Mouse (Mus musculus) ovary, postnatal 36 days (tissue): ENCODE results near the gene Armh2.

Experiments
- DNase-seq: peaks from one replicate; pipeline ENCODE4 v3.0.0; 2022; ENCODE audit warnings: low spot score, mixed read lengths

Armh2 gene

DNA sequence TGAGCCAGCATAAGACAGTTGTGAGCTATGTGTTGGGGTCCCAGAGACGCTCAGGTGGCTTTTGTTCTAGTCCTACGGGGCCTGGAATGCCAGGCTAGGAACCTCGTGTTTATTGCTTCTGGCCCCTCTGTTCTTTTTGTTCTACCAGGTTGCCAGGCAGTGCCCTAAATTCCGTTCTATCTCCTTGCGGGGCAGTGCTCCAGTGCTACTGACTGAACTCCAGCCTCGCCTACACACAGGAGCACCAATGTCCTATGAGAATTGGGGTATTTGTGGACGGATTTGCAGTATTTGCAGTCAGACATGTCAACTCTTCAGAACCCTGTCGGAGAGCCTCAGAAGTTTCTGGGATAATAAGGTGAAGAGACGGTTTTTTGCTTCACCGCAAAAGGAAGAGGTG is at the start of gene Armh2:
Armh2 (plus strand) TSS at position 205 of the 400 bp plus-strand sequence.
- no peak for DNase-seq

GRCm38 (mm10) chr13:24693312-24693711 is 47.7 kb upstream of the Armh2 start:
- no peak for DNase-seq

GRCm38 (mm10) chr13:24698746-24699145 is 42.3 kb upstream of the Armh2 start:
- no peak for DNase-seq

DNA sequence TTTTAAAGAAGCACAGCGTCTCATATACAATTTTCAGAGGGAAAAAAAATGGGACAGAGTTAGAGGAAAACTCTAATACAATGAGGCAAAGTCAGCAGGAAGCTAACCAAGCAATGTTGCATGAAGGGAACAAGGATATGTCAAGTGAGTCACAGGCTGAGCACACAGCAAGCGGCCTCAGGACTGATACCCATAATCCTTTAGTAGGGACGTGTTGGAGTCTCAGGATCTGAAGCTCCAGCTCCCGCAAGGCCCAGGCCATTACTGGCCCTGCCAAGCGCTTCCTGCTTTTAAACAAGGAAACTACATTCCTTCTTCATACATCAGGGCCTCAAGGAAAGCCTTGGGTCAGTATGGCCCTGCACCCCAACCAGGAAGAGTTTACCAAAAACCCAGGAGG is 38.9 kb upstream of the Armh2 start:
- DNase-seq, result no peak

GRCm38 (mm10) chr13:24709656-24710396 is 31.2 kb upstream of the Armh2 start:
- DNase-seq, result no peak

GRCm38 (mm10) chr13:24710968-24711367 is 30.1 kb upstream of the Armh2 start:
- no peak for DNase-seq

DNA sequence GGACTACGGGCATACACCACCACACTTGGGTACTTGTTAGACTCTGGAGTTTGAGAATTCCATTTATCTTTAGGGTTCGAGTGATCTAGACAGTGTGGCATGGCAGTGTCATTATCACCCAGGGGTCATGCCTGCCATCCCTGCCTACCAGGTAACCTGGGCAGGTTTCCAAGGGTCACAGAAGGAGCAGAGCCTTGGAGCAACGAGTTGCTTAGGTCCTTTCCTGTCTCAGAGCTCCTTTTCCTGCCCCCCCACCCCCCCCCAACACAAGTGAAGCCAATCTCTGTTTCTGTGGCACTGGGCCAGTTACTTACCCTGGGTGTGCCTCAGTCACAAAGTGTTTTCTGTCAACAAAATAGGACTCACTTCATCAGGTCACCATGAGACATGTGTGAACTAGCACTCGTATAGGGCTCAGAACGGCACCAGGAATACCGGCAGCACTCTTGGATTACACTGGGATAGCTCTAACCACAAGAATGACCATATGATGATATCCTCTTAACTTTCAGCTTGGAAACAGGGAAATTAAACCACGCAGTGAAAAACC is 28.4 kb upstream of the Armh2 start:
- no peak for DNase-seq

DNA sequence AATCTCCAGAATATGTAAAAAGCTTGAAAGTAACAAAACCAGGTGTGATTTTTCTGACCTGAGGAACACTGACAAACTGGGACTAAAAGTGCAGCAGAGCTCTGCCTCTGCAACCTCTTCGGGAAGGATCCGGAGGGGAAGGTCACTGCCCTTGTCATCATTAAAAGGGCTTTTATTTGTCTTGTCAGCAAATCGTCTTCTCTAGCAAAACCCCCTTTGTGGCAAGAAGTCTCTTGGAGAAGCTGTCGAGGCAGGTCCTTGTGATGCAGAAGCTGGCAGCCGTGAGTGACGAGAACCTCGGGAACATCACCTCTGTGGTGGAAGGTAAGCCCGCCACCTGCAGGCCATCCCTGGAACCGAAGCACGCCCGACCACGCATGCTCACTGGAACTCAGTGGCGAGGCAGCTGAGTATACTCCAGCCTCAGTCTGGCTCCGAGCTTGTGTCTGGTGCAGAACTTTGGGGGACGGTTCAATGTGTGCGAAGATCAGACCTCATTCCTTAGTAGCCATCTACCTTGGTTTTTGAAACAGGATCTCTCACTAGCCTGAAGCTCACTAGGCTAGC is 27.5 kb upstream of the Armh2 start:
- DNase-seq, result peak; percentile 88

DNA sequence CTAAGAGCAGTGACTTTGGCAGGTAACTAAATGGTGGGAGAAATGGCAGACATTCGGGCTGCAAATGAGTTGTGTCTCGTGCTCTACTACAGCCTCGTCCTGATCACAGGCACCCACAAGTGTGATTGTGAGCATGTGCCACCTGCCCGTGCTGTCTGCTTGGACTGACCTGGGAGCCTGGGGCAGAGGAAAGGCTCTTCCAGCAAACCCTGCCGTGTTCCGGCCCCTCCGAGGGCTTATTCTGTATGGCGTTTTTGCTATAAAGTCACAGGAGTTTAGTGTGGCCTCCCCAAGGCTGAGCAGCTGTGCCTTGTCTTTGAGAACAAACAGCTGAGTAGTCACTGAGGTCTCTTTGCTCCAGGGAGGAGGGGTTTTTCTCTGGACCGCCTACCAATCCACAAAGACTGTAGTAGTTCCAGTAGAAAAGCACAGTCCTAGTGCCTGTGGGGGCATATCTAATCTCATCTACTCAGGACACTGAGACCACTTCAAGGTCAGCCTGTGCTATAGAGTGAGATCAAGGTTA is 26.6 kb upstream of the Armh2 start:
- no peak for DNase-seq

DNA sequence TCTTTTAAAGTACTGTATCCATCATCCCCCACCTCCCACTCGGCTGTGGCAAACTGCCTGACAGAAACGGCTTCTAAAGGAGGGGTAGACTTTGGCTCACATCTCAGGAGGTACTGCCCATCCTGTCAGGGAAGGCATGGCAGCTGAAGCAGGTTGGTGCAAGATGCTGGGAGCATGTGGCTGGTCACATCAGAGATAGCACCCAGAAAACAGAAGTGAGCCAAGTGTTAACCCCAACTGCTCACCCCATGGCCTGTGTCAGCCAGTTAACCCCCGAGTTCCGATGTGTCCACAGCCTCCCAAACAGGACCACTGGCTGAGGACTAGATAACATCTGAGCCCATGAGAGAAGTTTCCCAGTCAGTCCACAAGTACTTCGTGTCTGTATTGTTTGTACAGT is 25.4 kb upstream of the Armh2 start:
- DNase-seq, result no peak

DNA sequence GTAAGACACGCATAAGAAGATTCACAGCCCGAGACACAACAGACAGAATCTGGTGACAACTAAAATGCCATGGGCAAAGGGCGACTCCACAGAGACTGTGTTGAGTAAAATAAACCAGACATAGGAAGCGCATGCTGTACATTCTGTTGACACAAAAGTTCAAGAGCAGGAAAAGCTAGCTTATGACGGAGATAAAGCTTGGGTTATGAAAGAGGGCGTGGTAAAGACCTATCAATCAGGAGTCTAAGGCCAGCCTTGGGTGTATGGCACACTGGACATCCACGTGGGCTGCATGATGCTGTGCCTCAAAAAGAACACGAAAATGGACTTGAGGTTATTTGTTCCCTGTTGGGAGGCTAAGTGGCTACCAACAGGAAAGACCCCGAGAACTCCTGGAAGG is 24.6 kb upstream of the Armh2 start:
- DNase-seq, result no peak

- no peak for DNase-seq
Observed at GRCm38 (mm10) chr13:24717677-24718076, 23.4 kb upstream of the Armh2 start.

DNA sequence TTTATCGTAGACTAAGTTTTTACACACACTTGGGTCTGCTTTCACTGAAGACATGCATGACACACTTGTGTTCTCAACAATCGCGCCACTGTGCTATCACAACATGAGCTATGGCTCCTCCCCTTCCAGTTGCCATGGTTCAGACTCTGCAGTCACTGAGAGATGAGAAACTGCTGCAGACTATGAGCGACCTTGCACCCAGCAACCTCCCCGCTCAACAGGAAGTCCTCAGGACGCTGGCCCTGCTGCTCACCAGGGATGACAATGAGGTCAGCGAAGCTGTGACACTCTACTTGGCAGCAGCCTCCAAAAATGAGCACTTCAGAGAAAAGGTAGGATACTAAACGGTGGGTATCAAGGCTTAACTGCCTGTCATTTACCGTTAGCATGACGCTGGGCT is 19.5 kb upstream of the Armh2 start:
- DNase-seq, result no peak

DNA sequence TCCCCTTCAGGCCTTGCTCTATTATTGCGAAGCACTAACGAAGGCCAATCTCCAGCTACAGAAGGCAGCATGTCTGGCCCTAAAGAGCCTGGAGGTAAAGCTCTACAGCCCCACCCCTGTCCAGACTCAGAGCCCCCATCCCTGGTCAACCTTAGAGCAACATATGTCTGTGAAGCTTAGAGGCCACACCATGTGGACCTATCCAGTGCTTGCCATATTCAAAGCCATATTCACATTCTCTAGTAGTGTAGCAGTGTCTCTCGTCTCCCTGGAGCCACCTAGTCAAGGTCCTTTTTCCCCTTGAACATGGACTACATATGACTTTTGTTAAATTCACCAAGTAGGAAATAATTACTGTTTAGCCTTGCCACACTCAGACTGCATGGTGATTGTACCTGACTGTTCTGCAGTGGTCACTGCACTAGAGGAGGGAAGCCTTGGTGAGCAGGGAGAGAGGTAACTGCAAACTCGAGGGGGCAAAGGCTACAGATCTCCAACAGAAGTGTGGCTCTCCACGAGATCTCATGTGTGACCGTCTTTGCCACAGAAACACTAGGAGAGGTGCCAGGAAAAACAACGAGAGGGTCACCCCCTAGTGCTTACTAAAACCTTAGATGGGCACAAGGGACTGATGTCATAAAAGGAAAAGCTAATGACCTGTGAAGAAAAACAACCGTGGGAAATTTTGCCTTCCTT is 17.2 kb upstream of the Armh2 start:
- no peak for DNase-seq

DNA sequence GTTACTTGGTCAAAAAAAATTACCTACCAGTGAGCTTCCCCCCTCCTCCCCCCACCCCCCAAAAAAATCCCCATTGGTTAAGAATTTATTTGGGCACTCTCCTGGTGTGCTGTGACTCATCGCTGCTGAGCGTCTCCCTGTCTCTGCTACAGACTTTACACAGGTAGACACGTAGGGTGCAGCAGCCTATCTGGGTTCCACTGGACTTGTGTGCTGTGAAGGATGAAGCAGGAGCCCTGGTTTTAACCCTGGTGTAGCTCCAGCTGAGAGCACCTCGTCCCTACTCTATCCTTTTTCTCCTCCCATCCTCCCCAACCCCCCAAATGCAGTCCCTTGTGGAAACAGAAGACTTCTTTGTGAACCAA is 16.7 kb upstream of the Armh2 start:
- DNase-seq, result no peak

- no peak for DNase-seq
Observed at GRCm38 (mm10) chr13:24729128-24729527, 11.9 kb upstream of the Armh2 start.

- DNase-seq, result no peak
Observed at GRCm38 (mm10) chr13:24734502-24734901, 6.5 kb upstream of the Armh2 start.

DNA sequence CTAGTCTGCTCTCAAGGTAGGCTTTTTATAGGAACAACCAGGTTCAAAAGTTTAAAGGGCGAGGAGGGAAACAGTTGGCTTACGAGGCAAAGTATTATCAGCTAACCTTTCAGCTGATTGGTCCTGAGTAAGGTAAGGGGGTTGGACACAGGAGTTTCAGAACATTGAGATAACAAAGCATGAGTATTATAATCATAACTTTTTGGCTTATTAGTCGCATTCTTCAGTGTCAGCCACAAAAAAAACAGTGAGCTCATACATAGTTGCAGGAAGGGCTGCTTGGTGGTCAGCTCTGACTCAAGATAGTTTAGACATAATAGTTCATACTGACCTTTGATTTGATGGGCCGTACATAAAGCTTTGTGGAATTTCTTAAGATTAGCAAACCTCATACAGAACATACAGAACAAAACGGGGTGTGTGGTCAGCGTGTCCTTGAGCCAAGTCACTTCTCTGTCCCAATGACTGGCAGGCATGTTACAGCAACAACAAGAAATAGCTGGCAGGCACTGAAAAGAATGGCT is 5.4 kb upstream of the Armh2 start:
- no peak for DNase-seq

- DNase-seq, result no peak
Observed at GRCm38 (mm10) chr13:24747823-24748222, 6.8 kb downstream of the Armh2 start.

GRCm38 (mm10) chr13:24750807-24751206 is 9.8 kb downstream of the Armh2 start:
- DNase-seq, result no peak

GRCm38 (mm10) chr13:24751396-24751795 is 10.4 kb downstream of the Armh2 start:
- DNase-seq, result no peak

GRCm38 (mm10) chr13:24756756-24757155 is 15.7 kb downstream of the Armh2 start:
- no peak for DNase-seq
